Mouse (Mus musculus) lung, postnatal 0 days (tissue): Measurements from ENCODE around the gene Mical3. TPM values are rescaled to one million over a fixed set of nuclear protein-coding genes. Genes with fewer than 3 reads are reported as not detected.
A peak's percentile ranks its signal among the peaks of the same experiment; 100 is the strongest.
"Not testable (repeated sequence)": the region's sequence is repeated elsewhere in the genome, so short reads cannot be mapped to it uniquely, and the experiment has no call there.

Experiments
- ATAC-seq: fragments of 200-750 bp; cut with Nextera tagmentation; 2 replicates; pipeline ENCODE4 v1.8.0; 2017; ENCODE audit warnings: moderate library complexity
- DNase-seq: peaks from one replicate; pipeline ENCODE4 v3.0.0-alpha.2; 2016; ENCODE audit warnings: low spot score
- H3K27ac ChIP-seq: fragments of 300-500 bp; sonication (generic); 2 replicates; pipeline ENCODE4 v1.5.1; 2014; ENCODE audit warnings: antibody characterized with exemption, mild to moderate bottlenecking, low read length, mixed read lengths
- H3K27me3 ChIP-seq: fragments of 300-500 bp; sonication (generic); replicated peaks from 2 replicates; pipeline ENCODE4 v1.6.1; 2014; ENCODE audit warnings: low read length, mixed read lengths; ENCODE audit not compliant: insufficient read depth
- H3K36me3 ChIP-seq: fragments of 300-500 bp; sonication (generic); 2 replicates; pipeline ENCODE4 v1.6.1; 2014; ENCODE audit warnings: low read length, mixed read lengths; ENCODE audit not compliant: insufficient read depth
- H3K4me1 ChIP-seq: fragments of 300-500 bp; sonication (generic); 2 replicates; pipeline ENCODE4 v1.6.1; 2014; ENCODE audit warnings: antibody characterized with exemption, low read depth, low read length, mixed read lengths; ENCODE audit not compliant: insufficient read depth
- H3K4me2 ChIP-seq: fragments of 300-500 bp; sonication (generic); replicated peaks from 2 replicates; pipeline ENCODE4 v1.6.1; 2014; ENCODE audit warnings: low read depth, mild to moderate bottlenecking, low read length, moderate library complexity, mixed read lengths
- H3K4me3 ChIP-seq: fragments of 300-500 bp; sonication (generic); 2 replicates; pipeline ENCODE4 v1.5.1; 2014; ENCODE audit warnings: low read depth, low read length
- H3K9ac ChIP-seq: fragments of 300-500 bp; sonication (generic); replicated peaks from 2 replicates; pipeline ENCODE4 v1.6.1; 2014; ENCODE audit warnings: low read depth, mild to moderate bottlenecking
- H3K9me3 ChIP-seq: fragments of 300-500 bp; sonication (generic); 2 replicates; pipeline ENCODE4 v1.6.1; 2016; ENCODE audit warnings: low read length, mixed read lengths
- CTCF ChIP-seq: IDR thresholded peaks from 2 replicates; pipeline ENCODE4 v1.5.1; 2016; ENCODE audit warnings: antibody characterized with exemption, mild to moderate bottlenecking
- EP300 ChIP-seq: IDR thresholded peaks from 2 replicates; pipeline ENCODE4 v1.6.1; 2016; ENCODE audit warnings: antibody characterized with exemption, mild to moderate bottlenecking, control low read depth
- WGBS: fragments of 180-500 bp; shearing (Covaris S2); extraction: QIAGEN DNeasy Blood & Tissue Kit; methylation state at CpG from one replicate; pipeline ENCODE4 v1.1.7; 2014; 5-methylcytosine and 5-hydroxymethylcytosine counted together
- polyA plus RNA-seq: library from polyadenylated mRNA; unstranded; fragments of >200 nt; fragmentation: Nextera tagmentation; extraction: Ambion mirVana; gene quantifications from 2 replicates; pipeline ENCODE4 v1.2.1, GENCODE M21; 2015

Mical3 gene
- polyA plus RNA-seq, 1 experiment from 2014 or later, result 12.8 TPM

DNA sequence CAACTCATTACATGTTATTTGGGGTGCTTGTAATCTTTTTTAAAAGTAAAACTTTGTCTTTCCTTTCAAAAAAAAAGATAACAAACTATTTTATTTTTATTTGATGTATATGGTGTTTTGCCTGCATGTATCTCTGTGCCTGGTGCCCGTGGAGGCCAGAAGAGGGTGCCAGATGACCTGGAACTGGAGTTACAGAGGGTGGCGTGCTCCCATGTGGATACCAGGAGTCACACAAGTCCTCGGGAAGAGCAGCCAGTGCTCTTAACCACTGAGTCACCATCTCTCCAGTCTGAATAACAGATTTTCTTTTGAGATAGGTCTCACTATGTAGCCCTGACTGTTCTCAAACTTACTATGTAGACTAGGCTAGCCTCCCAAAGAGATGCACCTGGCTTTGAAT is 221.3 kb downstream of the Mical3 start:
- no peak overlapping the region for H3K4me3 ChIP-seq
- H3K27me3 ChIP-seq, result no peaks in the 10 kb centered on the region
- H3K4me2 ChIP-seq, result no peak overlapping the region
- ATAC-seq (no peak), DNase-seq (no peak)
- TF ChIP-seq CTCF (no peak), EP300 (no peak)
- no peaks in the 10 kb centered on the region for H3K36me3 ChIP-seq
- 77% methylated on average over 3 of the region's 3 CpGs for WGBS
- no peak overlapping the region for H3K9ac ChIP-seq
- no peak overlapping the region for H3K27ac ChIP-seq
- no peaks in the 10 kb centered on the region; the same call in 1 of the 2 replicates for H3K4me1 ChIP-seq
- H3K9me3 ChIP-seq, result no peaks in the 10 kb centered on the region

DNA sequence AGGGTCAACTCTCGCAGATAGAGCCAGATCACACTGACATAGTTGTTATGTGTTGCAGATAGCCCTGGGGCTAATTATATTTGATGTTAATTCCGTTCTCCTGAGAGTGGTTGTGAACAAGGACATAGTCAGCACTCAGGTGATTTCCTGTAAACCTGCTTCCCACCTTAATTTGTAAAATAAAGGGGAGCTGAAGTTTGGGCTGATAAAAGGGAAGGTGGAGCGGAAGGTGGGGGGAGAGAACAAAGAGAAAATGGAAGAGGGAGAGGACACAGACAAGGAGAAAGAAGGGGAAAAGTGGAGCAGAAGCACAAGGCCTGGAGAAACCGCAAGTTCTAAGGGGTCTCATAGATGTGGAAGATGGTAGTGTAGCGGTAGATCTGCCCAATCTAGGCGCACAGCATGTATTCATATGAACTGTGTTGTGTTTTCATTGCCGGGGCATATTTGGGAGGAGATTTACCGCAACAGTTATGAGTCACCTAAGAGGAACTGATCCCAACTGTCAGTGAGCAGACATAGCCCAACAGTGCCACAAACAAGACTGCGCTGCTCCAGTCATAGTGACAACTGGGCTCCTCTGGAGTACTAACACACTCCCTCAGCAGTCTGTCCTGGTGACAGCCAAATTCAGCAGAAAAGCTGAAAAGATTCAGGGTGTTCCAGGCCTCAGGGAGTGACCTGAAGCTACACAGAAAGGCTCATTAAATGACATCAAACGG is 222.8 kb downstream of the Mical3 start:
- WGBS, result 88% methylated on average over 9 of the region's 10 CpGs
- not testable (repeated sequence) for ATAC-seq, H3K27ac ChIP-seq, H3K9me3 ChIP-seq, H3K27me3 ChIP-seq, H3K4me1 ChIP-seq, H3K4me3 ChIP-seq, H3K36me3 ChIP-seq, H3K9ac ChIP-seq, H3K4me2 ChIP-seq, DNase-seq

DNA sequence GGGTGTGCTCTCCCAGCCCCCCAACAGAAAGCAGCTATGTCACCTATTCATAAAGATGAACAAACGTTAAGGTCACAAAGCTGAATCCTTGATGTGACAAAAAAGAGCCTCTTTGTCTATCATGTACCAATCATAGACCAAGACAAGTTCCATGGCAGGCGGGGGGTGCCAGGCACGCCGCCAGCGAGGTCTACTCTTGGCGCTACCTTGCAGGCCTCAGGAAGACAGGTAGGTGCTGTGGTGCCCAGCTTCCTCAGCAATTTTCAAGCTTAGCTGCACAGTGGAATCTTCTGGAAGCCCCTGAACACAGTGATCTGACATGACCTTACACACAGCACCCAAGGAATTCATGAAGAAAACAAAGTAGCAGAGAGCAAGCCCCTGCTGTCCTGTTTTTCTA is 224.3 kb downstream of the Mical3 start:
- no peak overlapping the region for H3K27ac ChIP-seq
- H3K36me3 ChIP-seq, result no peaks in the 10 kb centered on the region
- no peak overlapping the region for H3K4me2 ChIP-seq
- no peaks in the 10 kb centered on the region for H3K9me3 ChIP-seq
- H3K4me3 ChIP-seq, result no peak overlapping the region
- no peak for ATAC-seq
- no peak for DNase-seq
- H3K27me3 ChIP-seq, result no peaks in the 10 kb centered on the region
- no peak overlapping the region for H3K9ac ChIP-seq
- WGBS, result 87% methylated on average over 6 of the region's 6 CpGs
- H3K4me1 ChIP-seq, result no peaks in the 10 kb centered on the region; the same call in 1 of the 2 replicates
- TF ChIP-seq CTCF (no peak), EP300 (no peak)

DNA sequence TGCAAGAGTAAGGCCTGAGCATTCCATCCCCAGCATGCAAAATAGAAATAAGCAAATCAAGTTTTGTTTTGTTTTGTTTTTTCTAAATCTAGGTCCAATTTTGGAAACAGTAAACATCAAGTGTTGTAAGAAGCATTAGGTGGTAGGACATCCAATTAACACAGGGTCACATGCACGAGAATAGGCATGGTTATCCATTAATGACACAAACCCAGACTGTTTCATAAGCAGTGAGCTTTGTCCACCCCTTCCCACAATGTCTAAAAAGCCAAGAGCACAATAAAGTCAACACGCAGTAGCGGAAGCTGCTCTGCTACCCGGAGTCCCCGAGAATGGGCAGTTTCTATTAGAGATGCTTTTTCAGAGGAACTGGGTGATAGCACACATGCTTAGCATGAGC is 225.7 kb downstream of the Mical3 start:
- no peaks in the 10 kb centered on the region for H3K36me3 ChIP-seq
- WGBS, result 84% methylated on average over 5 of the region's 5 CpGs
- no peak overlapping the region for H3K4me2 ChIP-seq
- H3K9me3 ChIP-seq, result no peaks in the 10 kb centered on the region
- no peaks in the 10 kb centered on the region for H3K4me1 ChIP-seq
- no peak for ATAC-seq
- H3K4me3 ChIP-seq, result no peak overlapping the region
- no peak for DNase-seq
- no peaks in the 10 kb centered on the region for H3K27me3 ChIP-seq
- no peak overlapping the region for H3K9ac ChIP-seq
- no peak overlapping the region for H3K27ac ChIP-seq
- TF ChIP-seq CTCF, result no peak
- no peak for TF ChIP-seq EP300

DNA sequence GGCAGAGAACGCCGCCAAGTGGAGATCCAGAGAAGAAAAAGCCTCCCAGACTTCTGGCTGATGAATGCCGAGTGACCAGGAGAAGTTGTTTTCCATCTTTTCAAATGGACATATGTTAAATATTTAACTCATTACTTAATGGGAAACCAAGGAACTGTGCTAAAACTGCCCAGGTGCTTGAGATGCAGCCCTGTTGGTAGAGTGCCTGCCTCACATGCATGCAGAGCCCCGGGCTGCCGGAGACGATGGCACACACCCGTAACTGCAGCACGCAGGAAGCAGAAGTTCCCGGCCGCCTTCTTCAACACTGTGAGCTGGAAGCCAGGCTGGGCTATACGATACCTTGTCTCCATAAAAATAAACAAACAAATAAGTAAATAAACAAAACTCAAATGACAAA is 226.8 kb downstream of the Mical3 start:
- Histone ChIP-seq H3K27me3 (no peaks in the 10 kb centered on the region), H3K9me3 (no peaks in the 10 kb centered on the region), H3K9ac (no peak overlapping the region), H3K4me2 (no peak overlapping the region), H3K36me3 (no peaks in the 10 kb centered on the region), H3K4me3 (no peak overlapping the region), H3K27ac (no peak overlapping the region), H3K4me1 (no peaks in the 10 kb centered on the region)
- ATAC-seq, result no peak
- WGBS, result 74% methylated on average over 11 of the region's 11 CpGs
- DNase-seq, result no peak
- no peak for TF ChIP-seq EP300
- TF ChIP-seq CTCF, result no peak

DNA sequence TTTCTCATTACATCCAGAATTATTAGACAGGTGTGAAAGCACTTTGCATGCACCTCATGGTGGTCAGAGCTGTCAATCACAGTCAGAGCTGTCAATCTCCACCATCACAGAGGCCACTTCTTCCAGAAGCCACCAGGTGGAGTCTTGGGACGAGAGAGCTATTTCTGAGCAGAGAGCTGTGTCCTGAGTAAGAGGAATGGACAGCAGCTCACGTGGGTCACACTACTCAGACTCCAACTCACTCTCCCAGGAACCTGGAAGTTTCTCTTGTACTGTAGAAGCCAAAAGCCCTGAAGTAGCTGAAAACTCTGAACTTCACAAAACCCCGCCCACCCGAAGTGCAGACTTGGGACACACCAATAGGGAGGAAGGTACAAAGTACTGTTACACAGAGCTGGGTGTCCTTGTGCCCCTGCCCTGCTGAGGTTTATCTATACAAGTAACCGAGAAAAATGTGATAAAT is 227.3 kb downstream of the Mical3 start:
- Histone ChIP-seq H3K27me3 (no peaks in the 10 kb centered on the region), H3K27ac (no peak overlapping the region), H3K9ac (no peak overlapping the region), H3K36me3 (no peaks in the 10 kb centered on the region), H3K4me3 (no peak overlapping the region), H3K4me2 (no peak overlapping the region), H3K9me3 (no peaks in the 10 kb centered on the region), H3K4me1 (no peaks in the 10 kb centered on the region)
- TF ChIP-seq CTCF (peak; percentile 82), EP300 (no peak)
- 43% methylated on average over 5 of the region's 5 CpGs for WGBS
- peak; percentile 78 for ATAC-seq
- DNase-seq, result peak; percentile 72
